In the genomic region with DNA sequence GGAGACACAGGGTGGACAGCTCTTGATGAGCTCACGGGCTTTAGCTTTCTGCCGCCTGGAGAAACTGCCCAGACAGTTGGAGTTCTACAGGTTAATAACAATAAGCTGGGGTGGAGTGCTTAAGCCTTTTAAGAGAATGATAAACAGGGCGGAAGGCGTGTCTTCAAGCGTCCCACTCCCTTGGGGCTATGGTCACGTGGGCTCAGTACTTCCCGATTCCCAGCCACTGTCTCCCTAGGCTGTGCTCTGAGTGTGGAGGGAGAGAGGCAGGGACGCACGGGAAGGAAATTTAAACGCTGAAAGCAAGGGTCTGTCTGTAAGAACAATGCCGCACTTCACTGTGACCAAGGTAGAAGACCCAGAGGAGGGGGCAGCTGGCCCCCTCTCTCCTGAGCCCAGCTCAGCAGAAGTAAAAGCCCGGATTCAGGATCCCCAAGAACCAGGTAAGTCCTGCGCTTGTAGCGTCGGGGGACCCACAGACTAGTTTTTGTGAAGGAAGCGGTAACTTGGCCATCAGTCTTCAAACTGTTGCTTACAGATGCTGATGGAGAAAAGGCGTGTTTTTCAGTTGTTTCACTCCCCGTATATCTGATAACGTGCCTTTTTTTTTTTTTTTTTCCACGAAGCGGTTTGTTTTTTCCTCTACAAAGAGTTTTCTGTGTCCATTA, we compare ENCODE assay signal across 7 mouse cellular contexts. TPM values are rescaled to one million over a fixed set of nuclear protein-coding genes. Genes with fewer than 3 reads are reported as not detected.
A peak's percentile ranks its signal among the peaks of the same experiment; 100 is the strongest.
DNase-seq lines count a peak whose midpoint lies in the region; ATAC-seq and TF ChIP-seq lines count a peak whose summit lies in the region.

No protein-coding gene starts in this region.

- peak; percentile 91 for ATAC-seq in hindbrain, postnatal 0 days
- ATAC-seq in liver, embryonic 13.5 days (ENCODE audit: low read depth): peak; percentile 97

- no peaks in the 10 kb centered on the region for H3K27me3 ChIP-seq in hindbrain, postnatal 0 days (ENCODE audit: insufficient read depth, low read length)
- H3K27me3 ChIP-seq in liver, embryonic 13.5 days: no peaks in the 10 kb centered on the region

- H3K4me2 ChIP-seq in hindbrain, postnatal 0 days (ENCODE audit: low read depth, low read length): peak overlapping the region; percentile 90
- peak overlapping the region; percentile 93 for H3K4me2 ChIP-seq in liver, embryonic 13.5 days

- 3% methylated on average over 21 of the region's 21 CpGs for WGBS in hindbrain, postnatal 0 days
- WGBS in liver, embryonic 13.5 days (ENCODE audit: insufficient replicate concordance): 3% methylated on average over 21 of the region's 21 CpGs

- H3K27ac ChIP-seq in hindbrain, postnatal 0 days: no peak overlapping the region
- peak overlapping the region; percentile 76 for H3K27ac ChIP-seq in liver, embryonic 13.5 days

- no peaks in the 10 kb centered on the region for H3K4me1 ChIP-seq in hindbrain, postnatal 0 days (ENCODE audit: insufficient read depth, low read length)
- H3K4me1 ChIP-seq in liver, embryonic 13.5 days (replicated peaks): peaks cover 29% of the 10 kb centered on the region

- no peak for TF ChIP-seq CTCF in hindbrain, postnatal 0 days (IDR thresholded peaks at IDR 0.05; ENCODE audit: low read depth)

- H3K36me3 ChIP-seq in hindbrain, postnatal 0 days (ENCODE audit: insufficient read depth, low read length): no peaks in the 10 kb centered on the region
- H3K36me3 ChIP-seq in liver, embryonic 13.5 days: no peaks in the 10 kb centered on the region

- H3K9me3 ChIP-seq in hindbrain, postnatal 0 days (ENCODE audit: low read length): no peaks in the 10 kb centered on the region
- no peaks in the 10 kb centered on the region for H3K9me3 ChIP-seq in liver, embryonic 13.5 days (replicated peaks)

- DNase-seq in MN1 (ENCODE audit: low spot score): peak; percentile 78
- DNase-seq in brain, adult 2 months (ENCODE audit: low read depth, low spot score): peak; percentile 59
- DNase-seq in gastrocnemius, adult 8-10 months (ENCODE audit: low spot score in 2 of 2): peak; percentile 32 to 47
- DNase-seq in hindbrain, postnatal 0 days (ENCODE audit: low spot score): peak; percentile 76
- DNase-seq in liver, embryonic 13.5 days: peak; percentile 58
- peak; percentile 31 for DNase-seq in naive thymus-derived CD4-positive, alpha-beta T cell, adult 2 months (ENCODE audit: low read depth)
- DNase-seq in adipocyte (ENCODE audit: low spot score): no peak

- H3K4me3 ChIP-seq in hindbrain, postnatal 0 days (ENCODE audit: low read length): peak overlapping the region; percentile 43
- peak overlapping the region; percentile 70 for H3K4me3 ChIP-seq in liver, embryonic 13.5 days (replicated peaks)

- H3K9ac ChIP-seq in hindbrain, postnatal 0 days (replicated peaks; ENCODE audit: low read length): peak overlapping the region; percentile 52
- H3K9ac ChIP-seq in liver, embryonic 13.5 days: peak overlapping the region; percentile 78

RNA-seq across cellular contexts. Expression of gene Gm21985, which starts 18.4 kb away (rescaled TPM):
- under 1 TPM in 3 of 4 experiments, not detected in 1; 0.72 to 0.89 (median 0.87) TPM for total RNA-seq in gastrocnemius, adult 8-10 months (2022)
- total RNA-seq in hindbrain, postnatal 0 days (2014; rRNA removed): not detected in 2 replicates
- not detected in 2 replicates for polyA plus RNA-seq in hindbrain, postnatal 0 days (2015; fragmentation: Nextera tagmentation; extraction: Ambion mirVana)
- polyA plus RNA-seq in liver, embryonic 13.5 days (2015; fragmentation: Nextera tagmentation; extraction: Ambion mirVana): not detected in 2 replicates

RNA-seq across cellular contexts. Expression of gene Slc12a6, which starts 18.9 kb away (rescaled TPM):
- 10 to 100 TPM; 26.2 to 30.9 (median 27.1) TPM for total RNA-seq in gastrocnemius, adult 8-10 months (2022)
- total RNA-seq in hindbrain, postnatal 0 days (2014; rRNA removed): 55.5 and 68.2 TPM in 2 replicates
- polyA plus RNA-seq in hindbrain, postnatal 0 days (2015; fragmentation: Nextera tagmentation; extraction: Ambion mirVana): 12.6 and 13.6 TPM in 2 replicates
- 3.6 and 3.9 TPM in 2 replicates for polyA plus RNA-seq in liver, embryonic 13.5 days (2015; fragmentation: Nextera tagmentation; extraction: Ambion mirVana)

RNA-seq across cellular contexts. Expression of gene Nop10, which starts 22.8 kb away (rescaled TPM):
- 10 to 100 TPM; 50.0 to 61.0 (median 55.2) TPM for total RNA-seq in gastrocnemius, adult 8-10 months (2022)
- 61.0 and 115 TPM in 2 replicates for total RNA-seq in hindbrain, postnatal 0 days (2014; rRNA removed)
- polyA plus RNA-seq in hindbrain, postnatal 0 days (2015; fragmentation: Nextera tagmentation; extraction: Ambion mirVana): 177 and 183 TPM in 2 replicates
- polyA plus RNA-seq in liver, embryonic 13.5 days (2015; fragmentation: Nextera tagmentation; extraction: Ambion mirVana): 199 and 208 TPM in 2 replicates

RNA-seq across cellular contexts. Expression of gene Nutm1, which starts 25.4 kb away (rescaled TPM):
- total RNA-seq in gastrocnemius, adult 8-10 months (2022): not detected
- 0.05 TPM in 1 of 2 replicates, not detected in the other for total RNA-seq in hindbrain, postnatal 0 days (2014; rRNA removed)
- polyA plus RNA-seq in hindbrain, postnatal 0 days (2015; fragmentation: Nextera tagmentation; extraction: Ambion mirVana): 0.06 and 0.11 TPM in 2 replicates
- polyA plus RNA-seq in liver, embryonic 13.5 days (2015; fragmentation: Nextera tagmentation; extraction: Ambion mirVana): not detected in 2 replicates

RNA-seq across cellular contexts. Expression of gene Lpcat4, which starts 45.2 kb away (rescaled TPM):
- total RNA-seq in gastrocnemius, adult 8-10 months (2022): 1 to 10 TPM in 2 of 4 experiments, under 1 TPM in 2; 0.61 to 1.3 (median 0.97) TPM
- total RNA-seq in hindbrain, postnatal 0 days (2014; rRNA removed): 21.3 and 44.7 TPM in 2 replicates
- polyA plus RNA-seq in hindbrain, postnatal 0 days (2015; fragmentation: Nextera tagmentation; extraction: Ambion mirVana): 20.8 and 22.8 TPM in 2 replicates
- 2.7 and 2.8 TPM in 2 replicates for polyA plus RNA-seq in liver, embryonic 13.5 days (2015; fragmentation: Nextera tagmentation; extraction: Ambion mirVana)
